Mouse (Mus musculus): ENCODE results near the gene Runx1. TPM values are rescaled to one million over a fixed set of nuclear protein-coding genes. Genes with fewer than 3 reads are reported as not detected.

The Runx1 gene
- polyA plus RNA-seq, 1 experiment, result 2.2 TPM

- Histone ChIP-seq H3K36me3 (ENCODE audit: control insufficient read depth, insufficient read depth, low read length) (no peaks in the 10 kb centered on the region), H3K4me3 (ENCODE audit: insufficient read depth, low read depth, low read length) (no peak overlapping the region), H3K4me1 (ENCODE audit: control insufficient read depth, insufficient read depth, low read length) (no peaks in the 10 kb centered on the region), H3K27ac (ENCODE audit: insufficient read depth, low read depth, low read length) (no peak overlapping the region), H3K27me3 (replicated peaks; ENCODE audit: control insufficient read depth, insufficient read depth, low read length) (no peaks in the 10 kb centered on the region)
- WGBS, result 88% methylated on average over 6 of the region's 6 CpGs
- TF ChIP-seq POLR2A (IDR thresholded peaks at IDR 0.05; ENCODE audit: low read depth, low read length) (no peak), CTCF (conservative IDR thresholded peaks at IDR 0.05; ENCODE audit: insufficient read depth, insufficient read length, low read depth, low read length) (no peak)
- no peak for DNase-seq
These were observed 734 bp upstream of the Runx1 start for GRCm38 (mm10) chr16:92826683-92827082.

- Histone ChIP-seq H3K4me3 (ENCODE audit: insufficient read depth, low read depth, low read length) (no peak overlapping the region), H3K36me3 (ENCODE audit: control insufficient read depth, insufficient read depth, low read length) (no peaks in the 10 kb centered on the region), H3K4me1 (ENCODE audit: control insufficient read depth, insufficient read depth, low read length) (no peaks in the 10 kb centered on the region), H3K27ac (ENCODE audit: insufficient read depth, low read depth, low read length) (no peak overlapping the region), H3K27me3 (replicated peaks; ENCODE audit: control insufficient read depth, insufficient read depth, low read length) (no peaks in the 10 kb centered on the region)
- DNase-seq, result no peak
- TF ChIP-seq POLR2A (IDR thresholded peaks at IDR 0.05; ENCODE audit: low read depth, low read length) (no peak), CTCF (conservative IDR thresholded peaks at IDR 0.05; ENCODE audit: insufficient read depth, insufficient read length, low read depth, low read length) (no peak)
- WGBS, result 83% methylated on average over 18 of the region's 18 CpGs
These were observed 625 bp downstream of the Runx1 start for GRCm38 (mm10) chr16:92825204-92825843.

GRCm38 (mm10) chr16:92824723-92825203 is 1.2 kb downstream of the Runx1 start:
- Histone ChIP-seq H3K27me3 (replicated peaks; ENCODE audit: control insufficient read depth, insufficient read depth, low read length) (no peaks in the 10 kb centered on the region), H3K4me1 (ENCODE audit: control insufficient read depth, insufficient read depth, low read length) (no peaks in the 10 kb centered on the region), H3K27ac (ENCODE audit: insufficient read depth, low read depth, low read length) (no peak overlapping the region), H3K4me3 (ENCODE audit: insufficient read depth, low read depth, low read length) (no peak overlapping the region), H3K36me3 (ENCODE audit: control insufficient read depth, insufficient read depth, low read length) (no peaks in the 10 kb centered on the region)
- no peak for TF ChIP-seq CTCF (conservative IDR thresholded peaks at IDR 0.05; ENCODE audit: insufficient read depth, insufficient read length, low read depth, low read length)
- no peak for TF ChIP-seq POLR2A (IDR thresholded peaks at IDR 0.05; ENCODE audit: low read depth, low read length)
- DNase-seq, result no peak
- WGBS, result 85% methylated on average over 9 of the region's 9 CpGs

GRCm38 (mm10) chr16:92824003-92824722 is 1.8 kb downstream of the Runx1 start:
- Histone ChIP-seq H3K27me3 (replicated peaks; ENCODE audit: control insufficient read depth, insufficient read depth, low read length) (no peaks in the 10 kb centered on the region), H3K36me3 (ENCODE audit: control insufficient read depth, insufficient read depth, low read length) (no peaks in the 10 kb centered on the region), H3K4me3 (ENCODE audit: insufficient read depth, low read depth, low read length) (no peak overlapping the region), H3K27ac (ENCODE audit: insufficient read depth, low read depth, low read length) (no peak overlapping the region), H3K4me1 (ENCODE audit: control insufficient read depth, insufficient read depth, low read length) (no peaks in the 10 kb centered on the region)
- DNase-seq, result no peak
- TF ChIP-seq CTCF (conservative IDR thresholded peaks at IDR 0.05; ENCODE audit: insufficient read depth, insufficient read length, low read depth, low read length), result no peak
- no peak for TF ChIP-seq POLR2A (IDR thresholded peaks at IDR 0.05; ENCODE audit: low read depth, low read length)
- 86% methylated on average over 6 of the region's 6 CpGs for WGBS

- Histone ChIP-seq H3K4me1 (ENCODE audit: control insufficient read depth, insufficient read depth, low read length) (no peaks in the 10 kb centered on the region), H3K4me3 (ENCODE audit: insufficient read depth, low read depth, low read length) (no peak overlapping the region), H3K27ac (ENCODE audit: insufficient read depth, low read depth, low read length) (no peak overlapping the region), H3K27me3 (replicated peaks; ENCODE audit: control insufficient read depth, insufficient read depth, low read length) (no peaks in the 10 kb centered on the region), H3K36me3 (ENCODE audit: control insufficient read depth, insufficient read depth, low read length) (no peaks in the 10 kb centered on the region)
- no peak for TF ChIP-seq POLR2A (IDR thresholded peaks at IDR 0.05; ENCODE audit: low read depth, low read length)
- TF ChIP-seq CTCF (conservative IDR thresholded peaks at IDR 0.05; ENCODE audit: insufficient read depth, insufficient read length, low read depth, low read length), result no peak
- no peak for DNase-seq
- WGBS, result 44% methylated on average over 5 of the region's 5 CpGs
These were observed 2.5 kb downstream of the Runx1 start for GRCm38 (mm10) chr16:92823381-92823862.

GRCm38 (mm10) chr16:92822676-92823075 is 3.3 kb downstream of the Runx1 start:
- H3K27me3 ChIP-seq (replicated peaks; ENCODE audit: control insufficient read depth, insufficient read depth, low read length), result no peaks in the 10 kb centered on the region
- no peak overlapping the region for H3K27ac ChIP-seq (ENCODE audit: insufficient read depth, low read depth, low read length)
- no peaks in the 10 kb centered on the region for H3K4me1 ChIP-seq (ENCODE audit: control insufficient read depth, insufficient read depth, low read length)
- no peak overlapping the region for H3K4me3 ChIP-seq (ENCODE audit: insufficient read depth, low read depth, low read length)
- WGBS, result 79% methylated on average over 12 of the region's 12 CpGs
- TF ChIP-seq CTCF (conservative IDR thresholded peaks at IDR 0.05; ENCODE audit: insufficient read depth, insufficient read length, low read depth, low read length), result no peak
- TF ChIP-seq POLR2A (IDR thresholded peaks at IDR 0.05; ENCODE audit: low read depth, low read length), result no peak
- no peaks in the 10 kb centered on the region for H3K36me3 ChIP-seq (ENCODE audit: control insufficient read depth, insufficient read depth, low read length)
- DNase-seq, result no peak

GRCm38 (mm10) chr16:92821938-92822629 is 3.9 kb downstream of the Runx1 start:
- H3K36me3 ChIP-seq (ENCODE audit: control insufficient read depth, insufficient read depth, low read length), result no peaks in the 10 kb centered on the region
- H3K4me3 ChIP-seq (ENCODE audit: insufficient read depth, low read depth, low read length), result no peak overlapping the region
- 67% methylated on average over 14 of the region's 14 CpGs for WGBS
- no peak overlapping the region for H3K27ac ChIP-seq (ENCODE audit: insufficient read depth, low read depth, low read length)
- TF ChIP-seq CTCF (conservative IDR thresholded peaks at IDR 0.05; ENCODE audit: insufficient read depth, insufficient read length, low read depth, low read length), result no peak
- TF ChIP-seq POLR2A (IDR thresholded peaks at IDR 0.05; ENCODE audit: low read depth, low read length), result no peak
- DNase-seq, result no peak
- H3K4me1 ChIP-seq (ENCODE audit: control insufficient read depth, insufficient read depth, low read length), result no peaks in the 10 kb centered on the region
- H3K27me3 ChIP-seq (replicated peaks; ENCODE audit: control insufficient read depth, insufficient read depth, low read length), result no peaks in the 10 kb centered on the region

Measured in kidney, adult 2 months (tissue).